Mouse (Mus musculus) ES-E14 (cell line): ENCODE results near the gene Marc2. TPM values are rescaled to one million over a fixed set of nuclear protein-coding genes. Genes with fewer than 3 reads are reported as not detected.

ENCODE experiments used
- DNase-seq: peaks from one replicate; pipeline ENCODE4 v3.0.0-alpha.2; 2013; ENCODE audit warnings: low read depth, low spot score
- H3K27ac ChIP-seq: 2 replicates; pipeline ENCODE4 v1.5.1; 2012; ENCODE audit warnings: low read depth, mild to moderate bottlenecking, low read length, moderate library complexity, mixed read lengths; ENCODE audit not compliant: poor library complexity, insufficient read depth, severe bottlenecking
- H3K36me3 ChIP-seq: 2 replicates; pipeline ENCODE4 v1.6.1; 2012; ENCODE audit warnings: mild to moderate bottlenecking, low read length, moderate library complexity, mixed read lengths; ENCODE audit not compliant: control insufficient read depth, poor library complexity, insufficient read depth, severe bottlenecking
- H3K4me1 ChIP-seq, 2 experiments: fragments of 150-350 bp in 1 of 2; sonication (generic) in 1 of 2; 2 replicates each; pipeline ENCODE4 v1.6.1; 2012; ENCODE audit warnings: low read length in 2 of 2, mild to moderate bottlenecking in 1 of 2, mixed read lengths in 1 of 2; ENCODE audit not compliant: control insufficient read depth in 2 of 2, insufficient read depth in 2 of 2, poor library complexity in 1 of 2
- H3K4me3 ChIP-seq, 2 experiments: fragments of 150-350 bp in 1 of 2; sonication (generic) in 1 of 2; 2 replicates each; pipeline ENCODE4 v1.5.1; 2012; ENCODE audit warnings: low read length in 2 of 2, low read depth in 1 of 2, mild to moderate bottlenecking in 1 of 2, mixed read lengths in 1 of 2; ENCODE audit not compliant: insufficient read depth in 1 of 2, poor library complexity in 1 of 2, severe bottlenecking in 1 of 2
- H3K9ac ChIP-seq: 2 replicates; pipeline ENCODE4 v1.6.1; 2012; ENCODE audit warnings: low read depth, mild to moderate bottlenecking, low read length, mixed read lengths; ENCODE audit not compliant: poor library complexity, insufficient read depth, severe bottlenecking
- H3K9me3 ChIP-seq: fragments of 150-350 bp; sonication (generic); 2 replicates; pipeline ENCODE4 v1.6.1; 2012; ENCODE audit warnings: low read depth, mild to moderate bottlenecking, low read length; ENCODE audit not compliant: control insufficient read depth, insufficient read depth
- CHD2 ChIP-seq: IDR thresholded peaks from 2 replicates; pipeline ENCODE4 v1.6.1; 2014; ENCODE audit warnings: mild to moderate bottlenecking, low read depth, low read length, inconsistent platforms
- HCFC1 ChIP-seq: IDR thresholded peaks from 2 replicates; pipeline ENCODE4 v1.6.1; 2012; ENCODE audit warnings: low read length, inconsistent platforms, borderline replicate concordance; ENCODE audit not compliant: insufficient read depth
- MAFK ChIP-seq: IDR thresholded peaks from 2 replicates; pipeline ENCODE4 v1.6.1; 2014; ENCODE audit warnings: mild to moderate bottlenecking, low read depth, low read length, inconsistent platforms; ENCODE audit not compliant: insufficient read depth
- ZC3H11A ChIP-seq: IDR thresholded peaks from 2 replicates; pipeline ENCODE4 v1.6.1; 2012; ENCODE audit warnings: low read depth, mild to moderate bottlenecking, inconsistent platforms, low read length, borderline replicate concordance
- ZNF384 ChIP-seq: IDR thresholded peaks from 2 replicates; pipeline ENCODE4 v1.6.1; 2012; ENCODE audit warnings: low read depth, low read length, inconsistent platforms
- in situ Hi-C, 2 experiments: fragments of 600-800 bp; cut with MboI; formaldehyde crosslinking; loops; one replicate each; pipeline ENCODE4 v1.15.1; 2025; ENCODE audit warnings: low sequenced_read_pairs in 2 of 2, inconsistent platforms in 1 of 2; ENCODE audit not compliant: unreplicated experiment in 2 of 2
- total RNA-seq: library from RNA; depleted of rRNA; stranded (reverse); fragments of 300-350 nt; gene quantifications from 2 replicates; pipeline ENCODE4 v1.2.3, GENCODE M21; 2012; rRNA removed

Gene Marc2
- total RNA-seq, 1 experiment: 58.1 TPM

DNA sequence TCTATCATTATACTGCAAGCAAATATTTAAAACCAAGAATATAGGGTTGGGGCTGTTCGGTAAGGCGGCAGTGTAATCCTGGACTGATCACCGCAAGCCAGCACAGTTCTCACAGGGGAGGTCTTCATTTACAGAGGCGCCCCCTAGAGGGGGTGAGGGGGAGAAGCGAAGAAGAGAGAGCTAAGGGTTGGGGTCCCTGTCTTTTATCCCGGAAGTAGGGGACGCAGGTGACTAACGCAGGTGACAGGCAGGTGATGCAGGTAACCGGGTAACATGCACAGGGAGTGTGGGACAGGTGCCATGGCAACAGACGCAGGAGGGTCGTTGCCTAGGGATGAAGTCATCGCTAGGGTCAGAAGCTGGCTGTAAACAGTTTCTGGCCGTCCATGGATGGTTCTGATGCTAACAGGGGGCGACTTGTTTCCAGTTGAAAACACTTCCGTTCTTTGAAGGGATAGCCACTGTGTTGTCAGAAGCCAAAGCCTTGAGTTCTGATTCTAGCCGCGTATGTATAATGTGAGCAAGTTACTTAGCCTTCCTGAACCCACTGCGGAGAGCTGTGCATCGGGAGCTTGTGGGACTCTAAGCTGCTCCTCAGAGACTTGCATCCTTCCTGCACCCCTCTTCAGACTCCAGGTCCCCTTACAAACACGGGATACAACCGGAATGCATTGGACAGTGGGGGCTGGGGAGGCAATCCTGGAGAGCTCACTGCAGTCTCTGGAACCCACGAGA is 69.0 kb downstream of the Marc2 start:
- H3K4me1 ChIP-seq: peaks cover 0 to 8% of the 10 kb centered on the region in 2 experiments; a peak in 1 of 4 replicates
- no peak for TF ChIP-seq ZC3H11A
- no peak for TF ChIP-seq MAFK
- no peak for TF ChIP-seq ZNF384
- TF ChIP-seq CHD2: no peak
- no peak for TF ChIP-seq HCFC1
- no peak overlapping the region for H3K9ac ChIP-seq
- no peaks in the 10 kb centered on the region for H3K36me3 ChIP-seq
- H3K27ac ChIP-seq: no peak overlapping the region; the same call in 1 of the 2 replicates
- no peaks in the 10 kb centered on the region for H3K9me3 ChIP-seq
- DNase-seq: no peak
- H3K4me3 ChIP-seq: no peak overlapping the region
- in situ Hi-C loops: no loop called here

DNA sequence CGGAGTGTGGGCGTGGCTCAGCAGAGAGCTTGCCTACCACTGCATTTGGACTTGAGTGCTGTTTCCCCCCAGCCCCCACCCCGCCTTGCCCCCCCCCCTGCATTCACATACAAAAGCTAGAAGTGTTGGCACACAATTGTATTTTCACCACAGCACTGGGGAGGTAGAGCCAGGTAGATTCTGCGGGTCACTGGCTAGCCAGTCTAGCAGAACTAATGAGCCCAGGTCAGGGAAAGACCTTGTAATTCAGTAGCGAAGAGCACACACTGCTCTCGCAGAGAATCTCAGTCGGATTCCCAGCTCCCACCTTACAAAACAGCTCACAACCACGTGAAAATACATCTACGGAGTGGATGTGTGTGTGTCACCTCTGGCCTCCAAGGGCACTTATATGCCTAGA is 71.0 kb downstream of the Marc2 start:
- in situ Hi-C loops: no loop called here
- H3K4me1 ChIP-seq: peaks cover 0 to 11% of the 10 kb centered on the region in 2 experiments; a peak in 1 of 4 replicates
- no peaks in the 10 kb centered on the region for H3K36me3 ChIP-seq
- no peak for DNase-seq
- H3K9me3 ChIP-seq: no peaks in the 10 kb centered on the region
- TF ChIP-seq HCFC1: no peak
- H3K4me3 ChIP-seq: no peak overlapping the region
- H3K9ac ChIP-seq: no peak overlapping the region
- H3K27ac ChIP-seq: no peak overlapping the region

DNA sequence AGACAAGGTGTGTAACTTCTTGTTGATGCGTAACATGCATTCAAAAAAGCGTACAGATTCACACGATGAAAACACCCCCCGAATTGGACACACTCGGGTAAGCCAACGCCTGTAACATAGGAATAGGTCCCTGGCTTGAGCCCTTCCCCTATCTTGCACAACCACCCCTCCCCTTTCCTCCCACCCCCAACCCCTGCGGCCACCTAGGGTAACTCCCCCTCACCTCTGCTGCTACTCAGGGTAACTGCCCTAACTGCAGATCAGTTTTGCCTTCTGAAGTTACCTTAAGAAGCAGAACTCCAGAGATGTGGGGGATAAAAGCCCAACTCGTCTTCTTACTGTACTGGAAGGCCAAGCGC is 74.4 kb downstream of the Marc2 start:
- Histone ChIP-seq H3K4me1 (peaks cover 0 to 6% of the 10 kb centered on the region in 2 experiments; a peak in 1 of 4 replicates), H3K9ac (no peak overlapping the region), H3K27ac (no peak overlapping the region), H3K4me3 (no peak overlapping the region), H3K36me3 (no peaks in the 10 kb centered on the region), H3K9me3 (no peaks in the 10 kb centered on the region)
- no peak for DNase-seq
- TF ChIP-seq ZNF384: no peak
- TF ChIP-seq HCFC1: no peak
- no peak for TF ChIP-seq CHD2
- no peak for TF ChIP-seq MAFK
- no peak for TF ChIP-seq ZC3H11A
- in situ Hi-C loops: loop anchor here (25.0 kb wide), 1 partner anchor 510 kb away; no protein-coding TSS in a partner anchor

DNA sequence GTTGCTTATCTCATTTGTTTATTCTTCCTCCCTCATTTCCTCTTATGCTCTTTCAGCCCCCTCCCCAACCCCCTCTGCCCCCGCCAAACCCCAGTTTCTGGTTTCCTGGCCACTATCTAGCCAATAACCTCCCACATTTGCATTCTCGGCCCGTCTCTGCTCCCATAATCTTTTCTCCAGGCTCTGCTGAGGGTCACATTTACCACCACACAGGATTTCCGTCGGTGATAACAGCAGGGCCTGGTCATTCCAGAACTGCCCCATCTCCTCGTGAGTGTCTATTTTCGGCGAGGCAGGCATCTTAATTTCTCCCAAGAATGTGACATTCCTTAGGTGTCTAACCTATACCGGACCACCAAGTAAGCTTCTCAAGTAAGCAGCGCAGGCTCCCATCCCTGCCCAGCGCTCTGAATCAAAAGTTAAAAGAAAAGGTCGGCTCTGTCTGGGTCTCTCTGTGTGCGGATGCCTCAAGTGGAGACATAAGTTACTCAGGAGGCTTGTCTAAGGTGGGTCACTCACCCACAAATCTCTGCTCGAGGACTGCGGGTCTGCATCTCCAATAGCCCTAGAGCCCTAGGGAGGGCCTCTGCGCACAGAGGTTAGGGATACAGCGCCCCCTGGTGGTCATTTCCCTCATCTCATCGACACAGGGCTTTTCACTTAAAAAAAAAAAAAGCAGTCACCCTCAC is 74.9 kb downstream of the Marc2 start:
- TF ChIP-seq HCFC1 (no peak), ZNF384 (peak; percentile 97)
- peak; percentile 69 for DNase-seq
- peaks cover 0 to 6% of the 10 kb centered on the region in 2 experiments; a peak in 1 of 4 replicates for H3K4me1 ChIP-seq
- peak overlapping the region in 1 of 2 experiments; percentile 22; a peak in 1 of 4 replicates for H3K4me3 ChIP-seq
- H3K9ac ChIP-seq: no peak overlapping the region
- no peaks in the 10 kb centered on the region for H3K36me3 ChIP-seq
- H3K27ac ChIP-seq: no peak overlapping the region
- in situ Hi-C loops: loop anchor here (25.0 kb wide), 1 partner anchor 509 kb away; no protein-coding TSS in a partner anchor
- no peaks in the 10 kb centered on the region for H3K9me3 ChIP-seq

DNA sequence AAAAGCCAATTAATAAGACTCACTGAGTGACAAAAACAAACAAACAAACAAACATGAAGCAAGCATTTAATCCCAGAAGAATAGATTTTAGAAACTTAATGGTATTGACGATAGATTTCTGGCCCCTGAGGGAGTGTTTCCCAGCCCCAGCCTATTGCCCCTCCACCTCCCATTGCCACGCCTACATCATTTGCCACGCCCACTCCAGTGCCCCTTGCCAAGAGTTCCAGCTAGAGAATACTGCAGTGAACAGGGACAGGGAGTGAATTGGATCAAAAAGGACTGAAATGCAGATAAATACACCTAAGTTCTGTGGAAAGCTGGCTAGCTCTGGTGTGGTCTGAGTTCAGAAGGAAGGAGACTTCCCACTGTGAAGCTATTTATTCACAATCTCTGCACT is 82.4 kb downstream of the Marc2 start:
- TF ChIP-seq ZNF384 (no peak), CHD2 (no peak), HCFC1 (no peak)
- DNase-seq: no peak
- H3K9ac ChIP-seq: no peak overlapping the region
- H3K4me3 ChIP-seq: no peak overlapping the region
- no peaks in the 10 kb centered on the region for H3K36me3 ChIP-seq
- H3K27ac ChIP-seq: no peak overlapping the region
- no peaks in the 10 kb centered on the region for H3K9me3 ChIP-seq
- H3K4me1 ChIP-seq: no peaks in the 10 kb centered on the region
- in situ Hi-C loops: loop anchor here (25.0 kb wide), 1 partner anchor 502 kb away; no protein-coding TSS in a partner anchor

Other genes starting within 250 kb of the Marc2 start
- 0.16 and 1.4 TPM in 2 replicates for gene Hlx, start 113.8 kb downstream of the Marc2 start, total RNA-seq
- 0.18 TPM in 1 of 2 replicates, not detected in the other for gene Marc1, start 35.1 kb downstream of the Marc2 start, total RNA-seq
- gene C130074G19Rik, start 36.8 kb upstream of the Marc2 start, total RNA-seq: 1.4 and 1.6 TPM in 2 replicates
- 3.3 and 3.6 TPM in 2 replicates for gene Mark1, start 153.1 kb upstream of the Marc2 start, total RNA-seq